ENCODE assay signal across 11 mouse cellular contexts in genomic region chr12:4201454-4202200, GRCm38 (mm10). TPM values are rescaled to one million over a fixed set of nuclear protein-coding genes. Genes with fewer than 3 reads are reported as not detected.
DNase-seq lines count a peak whose midpoint lies in the region; ATAC-seq lines count a peak whose summit lies in the region.
"Had no signal": no experiment of that assay in that cellular context is flagged by ENCODE, and none has a peak within 500 bp of the region (broad histone marks: within the 10 kb centered on the region; RNA-seq: fewer than 3 reads in every experiment).

No protein-coding gene starts in this region.

- peaks cover 7% of the 10 kb centered on the region; the same call in 1 of the 2 replicates for H3K4me1 ChIP-seq in forebrain, embryonic 10.5 days
- H3K4me1 ChIP-seq: intestine, embryonic 15.5 days; limb, embryonic 13.5 days; neural tube, embryonic 13.5 days had no signal

- intact Hi-C loops in left cerebral cortex, postnatal 10 days (cut with DNase I), result loop anchor here (10.0 kb wide), 1 partner anchor 277 kb away; no protein-coding TSS in a partner anchor

- no peak for ATAC-seq in erythroblast, adult 5-6 weeks (replicated peaks; ENCODE audit: low FRiP score, poor library complexity, severe bottlenecking)
- ATAC-seq: intestine, embryonic 15.5 days had no signal

- DNase-seq in layer of hippocampus, adult 18-20 months (ENCODE audit: low spot score in 2 of 2), result peak; percentile 50 to 59
- DNase-seq in layer of hippocampus, postnatal 25 days (ENCODE audit: extremely low spot score in 1 of 2, low spot score in 1 of 2), result no peak
- peak; percentile 69 for DNase-seq in NIH3T3 (ENCODE audit: low read depth)
- DNase-seq in gastrocnemius, adult 18-20 months (ENCODE audit: low spot score), result peak; percentile 79
- DNase-seq in left cerebral cortex, postnatal 10 days (ENCODE audit: extremely low spot score in 1 of 2, low spot score in 2 of 2), result peak; percentile 37 to 40
- DNase-seq in forebrain, embryonic 10.5 days (ENCODE audit: extremely low spot score, low spot score), result no peak

- 94% methylated on average over 13 of the region's 13 CpGs for whole genome bisulfite sequencing in forebrain, embryonic 10.5 days

- peaks cover 52% of the 10 kb centered on the region for H3K36me3 ChIP-seq in forebrain, embryonic 10.5 days (replicated peaks)

- no peak overlapping the region for H3K4me3 ChIP-seq in forebrain, embryonic 10.5 days
- H3K4me3 ChIP-seq: intestine, embryonic 15.5 days; limb, embryonic 13.5 days; neural tube, embryonic 13.5 days had no signal

- H3K9me3 ChIP-seq in forebrain, embryonic 10.5 days, result no peaks in the 10 kb centered on the region
- H3K9me3 ChIP-seq: G1E; intestine, embryonic 15.5 days; limb, embryonic 13.5 days; neural tube, embryonic 13.5 days had no signal

- H3K27ac ChIP-seq in forebrain, embryonic 10.5 days, result no peak overlapping the region
- H3K27ac ChIP-seq: intestine, embryonic 15.5 days; limb, embryonic 13.5 days; neural tube, embryonic 13.5 days had no signal

- no peaks in the 10 kb centered on the region for H3K27me3 ChIP-seq in forebrain, embryonic 10.5 days (ENCODE audit: poor library complexity, severe bottlenecking)
- H3K27me3 ChIP-seq: intestine, embryonic 15.5 days; limb, embryonic 13.5 days; neural tube, embryonic 13.5 days had no signal

RNA-seq across cellular contexts. Expression of gene Ptrhd1, which starts 32.2 kb away (rescaled TPM):
- 1 to 10 TPM; 8.0 to 8.5 TPM for total RNA-seq in layer of hippocampus, adult 18-20 months (2021)
- total RNA-seq in layer of hippocampus, postnatal 25 days (2021), result 10 to 100 TPM in 1 of 2 experiments, 1 to 10 TPM in 1; 8.5 to 10.1 TPM
- total RNA-seq in gastrocnemius, adult 18-20 months (2021), result 1 to 10 TPM; 5.3 to 5.8 TPM
- total RNA-seq in left cerebral cortex, postnatal 10 days (2021), result 1 to 10 TPM; 8.7 to 9.8 TPM
- 0.42 and 3.7 TPM in 2 replicates for total RNA-seq in erythroblast, adult 5-6 weeks (2015; ENCODE audit: low replicate concordance)
- total RNA-seq in erythroblast, adult 5-6 weeks (2017; ENCODE audit: low replicate concordance), result 1.3 and 1.5 TPM in 2 replicates
- 6.5 and 6.6 TPM in 2 replicates for polyA plus RNA-seq in forebrain, embryonic 10.5 days (2016; fragmentation: Nextera tagmentation; extraction: Ambion mirVana)

RNA-seq across cellular contexts. Expression of gene Cenpo, which starts 32.5 kb away (rescaled TPM):
- 1 to 10 TPM; 3.5 to 4.8 TPM for total RNA-seq in layer of hippocampus, adult 18-20 months (2021)
- 1 to 10 TPM; 3.4 to 4.6 TPM for total RNA-seq in layer of hippocampus, postnatal 25 days (2021)
- 1 to 10 TPM; 1.7 to 1.8 TPM for total RNA-seq in gastrocnemius, adult 18-20 months (2021)
- total RNA-seq in left cerebral cortex, postnatal 10 days (2021), result 1 to 10 TPM; 5.1 to 6.3 TPM
- total RNA-seq in erythroblast, adult 5-6 weeks (2015; ENCODE audit: low replicate concordance), result 4.8 and 6.3 TPM in 2 replicates
- 13.0 and 22.8 TPM in 2 replicates for total RNA-seq in erythroblast, adult 5-6 weeks (2017; ENCODE audit: low replicate concordance)
- 20.6 and 22.2 TPM in 2 replicates for polyA plus RNA-seq in forebrain, embryonic 10.5 days (2016; fragmentation: Nextera tagmentation; extraction: Ambion mirVana)

Comparison
In these comparisons a context has a peak if more than half of its experiments do, and no peak if none do; other contexts are left out.
1. DNase-seq: peak in layer of hippocampus, adult 18-20 months (2 of 2), NIH3T3 (single experiment), gastrocnemius, adult 18-20 months (single experiment) and left cerebral cortex, postnatal 10 days (2 of 2); none in layer of hippocampus, postnatal 25 days (0 of 2) and forebrain, embryonic 10.5 days (single experiment).